Mouse (Mus musculus) Patski (cell line): ENCODE data around the gene Man1b1. TPM values are rescaled to one million over a fixed set of nuclear protein-coding genes. Genes with fewer than 3 reads are reported as not detected.

ENCODE experiments used
- ATAC-seq: fragments of 100-300 bp; one replicate; pipeline ENCODE4 v1.8.0; 2021
- CTCF ChIA-PET: fragments of 350-600 bp; sonication (Branson Sonifier 250); formaldehyde crosslinking; loops from one replicate; lab custom pipeline; 2022; ENCODE audit warnings: inconsistent platforms; lab: Charles Lee
- POLR2A ChIA-PET: fragments of 350-600 bp; sonication (Branson Sonifier 250); formaldehyde crosslinking; loops from one replicate; lab custom pipeline; 2022; ENCODE audit warnings: antibody characterized with exemption, inconsistent platforms; lab: Charles Lee
- DNase-seq: peaks from one replicate; pipeline ENCODE4 v3.0.0-alpha.2; 2011; ENCODE audit warnings: low read depth, low spot score
- H3K27me3 ChIP-seq: fragments of 371-371 bp; one replicate; pipeline ENCODE4 v1.5.1; 2021
- CTCF ChIP-seq: fragments of 100-300 bp; IDR thresholded peaks from one replicate; pipeline ENCODE4 v1.5.1; 2021
- in situ Hi-C: fragments of 300-500 bp; cut with MboI; formaldehyde crosslinking; loops from 3 replicates; pipeline ENCODE4 v1.11.1; 2018; ENCODE audit warnings: low pct_unique_long_range_greater_than_20kb, mixed read lengths
- polyA plus RNA-seq: library from polyadenylated mRNA; unstranded; gene quantifications from one replicate; pipeline ENCODE4 v1.2.3, GENCODE M21; 2021

Man1b1 gene
- polyA plus RNA-seq, 1 experiment from 2014 or later: 75.5 TPM

GRCm38 (mm10) chr2:25376589-25376988 is 44.5 kb downstream of the Man1b1 start:
- no peak for TF ChIP-seq CTCF
- CTCF ChIA-PET: interaction anchor here (0.8 to 8.7 kb wide), 8 partner anchors 8 to 47 kb away, joined by 3 to 119 read pairs (median 3); partner anchors contain the start of genes Entpd2 and Npdc1
- no peak for DNase-seq
- no peaks in the 10 kb centered on the region for H3K27me3 ChIP-seq
- in situ Hi-C loops: no loop called here
- POLR2A ChIA-PET: interaction anchor here (1.0 kb wide), 1 partner anchor 24 kb away, joined by 3 read pairs; no protein-coding TSS in a partner anchor
- ATAC-seq: no peak

- ATAC-seq: no peak
- POLR2A ChIA-PET: no interaction called here
These were observed 52.4 kb downstream of the Man1b1 start for GRCm38 (mm10) chr2:25384492-25384891.

GRCm38 (mm10) chr2:25391266-25391665 is 59.1 kb downstream of the Man1b1 start:
- peaks cover 4% of the 10 kb centered on the region for H3K27me3 ChIP-seq
- ChIA-PET CTCF (no interaction called here), POLR2A (no interaction called here)
- in situ Hi-C loops: no loop called here
- TF ChIP-seq CTCF: no peak
- ATAC-seq: no peak
- no peak for DNase-seq

More at GRCm38 (mm10) chr2:25384492-25384891, 52.4 kb downstream of the Man1b1 start:
- CTCF ChIA-PET: interaction anchor here (1.1 kb wide), 1 partner anchor 8 kb away, joined by 3 read pairs; no protein-coding TSS in a partner anchor
- no peaks in the 10 kb centered on the region for H3K27me3 ChIP-seq
- in situ Hi-C loops: no loop called here
- no peak for TF ChIP-seq CTCF
- DNase-seq: no peak

- H3K27me3 ChIP-seq: peaks cover 4% of the 10 kb centered on the region
- in situ Hi-C loops: no loop called here
- ATAC-seq (peak; percentile 13), DNase-seq (no peak)
- ChIA-PET POLR2A (no interaction called here), CTCF (interaction anchor here (1.4 to 10.9 kb wide), 3 partner anchors 8 to 67 kb away, joined by 3 to 119 read pairs (median 4); partner anchors contain the start of gene Sapcd2)
- TF ChIP-seq CTCF: no peak
These were observed 62.4 kb downstream of the Man1b1 start for GRCm38 (mm10) chr2:25394281-25395221.

GRCm38 (mm10) chr2:25395721-25396596 is 63.8 kb downstream of the Man1b1 start, which contains the start of gene Entpd2:
Gene Entpd2 (plus strand): TSS chr2:25395874.
- ATAC-seq (no peak), DNase-seq (no peak)
- in situ Hi-C loops: no loop called here
- no peak for TF ChIP-seq CTCF
- ChIA-PET CTCF (interaction anchor here (1.7 to 10.9 kb wide), 3 partner anchors 9 to 20 kb away, joined by 4 to 119 read pairs (median 4); partner anchors contain the start of gene Sapcd2), POLR2A (no interaction called here)
- H3K27me3 ChIP-seq: peaks cover 4% of the 10 kb centered on the region

GRCm38 (mm10) chr2:25396597-25396983 is 64.5 kb downstream of the Man1b1 start:
- ATAC-seq (no peak), DNase-seq (no peak)
- POLR2A ChIA-PET: no interaction called here
- no peak for TF ChIP-seq CTCF
- in situ Hi-C loops: no loop called here
- CTCF ChIA-PET: interaction anchor here (1.9 to 10.9 kb wide), 2 partner anchors 10 to 21 kb away, joined by 4 to 119 read pairs; partner anchors contain the start of gene Sapcd2
- peaks cover 4% of the 10 kb centered on the region for H3K27me3 ChIP-seq

GRCm38 (mm10) chr2:25397010-25397409 is 64.9 kb downstream of the Man1b1 start:
- TF ChIP-seq CTCF: no peak
- CTCF ChIA-PET: interaction anchor here (1.9 to 10.9 kb wide), 2 partner anchors 10 to 21 kb away, joined by 4 to 119 read pairs; partner anchors contain the start of gene Sapcd2
- peaks cover 4% of the 10 kb centered on the region for H3K27me3 ChIP-seq
- in situ Hi-C loops: no loop called here
- no peak for DNase-seq
- ATAC-seq: no peak
- POLR2A ChIA-PET: no interaction called here

- peaks cover 4% of the 10 kb centered on the region for H3K27me3 ChIP-seq
- no peak for TF ChIP-seq CTCF
- ATAC-seq (no peak), DNase-seq (no peak)
- in situ Hi-C loops: no loop called here
- POLR2A ChIA-PET: no interaction called here
- CTCF ChIA-PET: interaction anchor here (1.9 to 10.9 kb wide), 2 partner anchors 11 to 22 kb away, joined by 4 to 119 read pairs; partner anchors contain the start of gene Sapcd2
These were observed 65.9 kb downstream of the Man1b1 start for GRCm38 (mm10) chr2:25398065-25398464.

- no peak for TF ChIP-seq CTCF
- in situ Hi-C loops: no loop called here
- ChIA-PET CTCF (interaction anchor here (10.9 kb wide), 1 partner anchor 23 kb away, joined by 119 read pairs; the partner anchor contains the start of gene Sapcd2), POLR2A (no interaction called here)
- ATAC-seq (no peak), DNase-seq (no peak)
- peaks cover 4% of the 10 kb centered on the region for H3K27me3 ChIP-seq
These were observed 66.9 kb downstream of the Man1b1 start, which contains the start of gene Npdc1 for GRCm38 (mm10) chr2:25399051-25399450. Gene Npdc1 (plus strand): TSS chr2:25399351.
